Mouse (Mus musculus) cerebral cortex, adult 2 months (tissue): ENCODE data around the gene Pde9a.

ENCODE experiments used
- WGBS: fragments of 180-500 bp; shearing (Covaris S2); methylation state at CpG from one replicate; pipeline ENCODE4 v1.1.7; 2018; 5-methylcytosine and 5-hydroxymethylcytosine counted together

Gene Pde9a

DNA sequence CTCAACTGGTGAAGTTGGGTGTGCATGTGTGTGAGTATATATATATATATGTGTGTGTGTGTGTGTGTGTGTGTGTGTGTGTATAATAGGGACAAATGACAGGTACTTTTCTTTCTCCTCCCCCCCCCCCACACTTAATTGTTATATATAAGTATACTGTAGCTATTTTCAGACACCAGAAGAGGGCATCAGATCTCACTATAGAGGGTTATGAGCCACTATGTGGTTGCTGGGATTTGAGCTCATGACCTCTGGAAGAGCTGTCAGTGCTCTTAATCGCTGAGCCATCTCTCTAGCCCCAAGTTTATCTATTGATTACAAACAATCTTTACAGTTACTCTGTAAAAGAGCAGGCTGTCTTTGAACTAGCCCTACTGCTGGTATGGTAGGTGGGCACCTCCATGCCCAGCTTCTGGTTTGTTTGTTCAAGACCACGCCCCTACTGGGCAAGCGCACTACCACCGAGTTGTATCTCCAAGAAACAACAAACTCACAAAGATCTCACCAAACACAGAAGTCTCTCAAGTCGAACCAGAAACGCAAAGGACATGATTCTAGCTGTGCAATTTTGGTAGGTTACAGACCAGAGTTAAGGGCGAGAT is 133.4 kb downstream of the Pde9a start:
- WGBS = 3% methylated on average over 7 of the region's 7 CpGs

DNA sequence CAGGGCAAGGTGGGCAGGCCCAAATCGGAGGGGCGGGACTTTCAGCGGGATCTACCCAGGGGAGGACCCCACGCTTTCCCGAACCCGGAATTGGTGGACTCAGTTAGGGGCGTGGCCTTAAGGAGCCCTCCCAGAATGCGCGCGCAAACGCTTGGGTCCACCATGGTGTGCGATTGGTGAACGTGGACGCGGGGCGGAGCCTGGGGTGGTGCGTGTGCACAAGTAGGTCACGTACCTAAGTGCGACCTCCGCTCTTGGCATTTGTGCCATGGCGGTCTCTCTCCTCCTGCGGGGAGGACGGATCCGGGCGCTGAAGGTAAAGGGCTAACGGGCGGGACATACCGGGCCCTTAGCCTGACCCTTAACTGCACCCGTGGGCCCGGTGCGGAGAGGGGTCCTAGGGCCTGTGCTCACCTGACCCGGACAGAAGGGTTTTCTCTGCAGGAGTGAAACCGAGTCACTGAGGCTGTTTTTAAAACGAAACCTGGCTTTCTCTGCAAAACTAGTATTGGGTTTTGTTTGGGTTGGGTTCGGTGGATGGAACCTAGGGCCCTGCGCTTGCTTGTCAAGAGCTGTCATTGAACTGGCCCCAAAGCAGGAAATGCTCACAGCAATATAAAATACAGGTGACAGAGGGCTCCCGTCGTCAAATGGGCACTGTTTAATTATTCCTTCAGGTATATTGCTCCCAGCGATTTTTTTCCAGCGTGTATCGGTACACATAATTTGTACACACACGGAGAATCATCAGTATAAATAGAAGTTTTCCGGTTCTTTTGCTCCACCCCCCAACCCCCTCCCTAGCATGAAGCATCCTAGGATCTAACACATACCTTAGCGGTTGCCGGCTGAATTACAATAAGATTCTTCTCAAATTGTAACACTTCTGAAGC is 134.2 kb downstream of the Pde9a start, which contains the start of the genes Wdr4 and Ndufv3:
Gene Wdr4 (minus strand): TSS at position 35 of the 893 bp plus-strand sequence.
Gene Ndufv3 (plus strand): TSS at position 170 of the 893 bp plus-strand sequence.
- WGBS = under 1% methylated on average over 45 of the region's 45 CpGs

DNA sequence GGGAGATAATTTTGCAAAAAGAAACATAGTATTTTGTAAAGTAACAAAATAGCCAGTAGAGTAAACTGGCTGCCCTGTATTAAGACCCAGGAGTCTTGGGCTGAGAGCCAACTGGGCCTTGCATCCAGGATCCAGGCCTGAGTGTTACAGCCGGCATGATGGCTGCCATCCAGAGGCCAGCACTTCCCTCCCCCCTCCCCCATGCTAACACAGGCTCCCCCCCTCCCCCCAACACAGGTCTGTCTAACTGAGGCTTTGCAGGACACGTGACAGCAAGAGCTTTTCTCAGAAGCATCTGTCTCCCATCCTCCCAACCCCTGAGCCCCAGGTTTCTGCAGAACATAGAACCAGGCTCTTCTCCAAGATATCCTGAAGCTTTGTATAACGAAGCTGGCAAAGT is 134.9 kb downstream of the Pde9a start:
- WGBS = 14% methylated on average over 3 of the region's 3 CpGs

DNA sequence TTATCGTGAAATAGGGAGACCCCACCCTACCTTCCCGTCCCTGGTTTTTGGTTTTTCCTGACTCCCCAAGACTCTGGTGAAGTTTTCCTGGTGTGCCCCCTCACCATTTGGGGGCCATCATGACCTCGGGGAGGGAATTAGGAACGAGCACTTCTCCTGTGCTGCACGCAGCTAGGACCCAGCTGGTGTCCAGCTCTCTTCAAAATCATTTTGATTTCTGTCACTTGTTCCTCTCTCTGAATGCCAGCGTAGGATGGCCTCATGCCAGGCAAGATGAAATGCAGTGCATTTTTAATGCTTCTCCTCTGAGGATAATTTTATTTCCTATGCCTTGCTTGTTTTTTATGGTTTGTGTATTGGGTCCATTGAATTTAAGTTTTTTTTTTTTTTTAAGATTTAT is 135.9 kb downstream of the Pde9a start:
- 62% methylated on average over 6 of the region's 6 CpGs for WGBS

DNA sequence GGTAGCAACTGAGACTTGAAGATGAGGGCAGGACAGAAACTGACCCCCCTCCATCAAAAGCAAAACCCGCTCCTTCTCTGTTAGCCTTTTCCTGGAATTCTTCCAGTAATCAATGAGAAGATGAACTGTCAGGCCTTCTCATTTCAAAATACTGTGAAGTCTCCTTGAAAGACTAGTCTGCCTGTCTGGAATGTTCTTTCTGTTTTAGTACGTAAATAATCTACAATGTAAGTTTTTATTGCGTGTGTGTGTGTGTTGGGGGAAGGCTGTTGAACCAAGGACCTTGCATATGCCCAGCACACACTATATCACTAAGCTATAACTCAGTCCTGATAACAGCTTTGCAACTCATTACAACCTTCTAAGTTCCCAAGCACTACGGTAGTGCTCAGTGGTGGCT is 139.1 kb downstream of the Pde9a start:
- WGBS = 86% methylated on average over 4 of the region's 4 CpGs

DNA sequence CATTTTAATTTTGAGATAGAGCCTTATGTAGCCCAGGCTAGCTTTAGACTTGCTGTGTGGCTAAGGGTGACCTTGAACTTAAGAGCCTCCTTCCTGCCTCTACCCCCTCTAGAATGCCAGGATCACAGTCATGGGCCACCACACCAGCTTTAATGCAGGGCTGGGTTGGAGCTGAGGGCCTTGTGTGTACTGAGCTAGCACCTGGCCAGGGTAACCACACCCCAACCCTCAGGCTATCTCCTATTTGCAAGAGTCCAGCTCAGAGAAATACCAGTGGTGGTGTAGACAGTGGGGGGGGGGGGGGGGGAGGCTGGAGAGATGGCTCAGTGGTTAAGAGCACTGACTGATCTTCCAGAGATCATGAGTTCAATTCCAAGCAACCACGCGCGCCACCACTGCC is 139.8 kb downstream of the Pde9a start:
- 100% methylated on average over 3 of the region's 3 CpGs for WGBS
